Mouse (Mus musculus) cerebellum, adult 9-10 months (tissue): ENCODE data around the gene Mvb12b.

Experiments used
- DNase-seq: peaks from one replicate; pipeline ENCODE4 v3.0.0; 2022

The Mvb12b gene

DNA sequence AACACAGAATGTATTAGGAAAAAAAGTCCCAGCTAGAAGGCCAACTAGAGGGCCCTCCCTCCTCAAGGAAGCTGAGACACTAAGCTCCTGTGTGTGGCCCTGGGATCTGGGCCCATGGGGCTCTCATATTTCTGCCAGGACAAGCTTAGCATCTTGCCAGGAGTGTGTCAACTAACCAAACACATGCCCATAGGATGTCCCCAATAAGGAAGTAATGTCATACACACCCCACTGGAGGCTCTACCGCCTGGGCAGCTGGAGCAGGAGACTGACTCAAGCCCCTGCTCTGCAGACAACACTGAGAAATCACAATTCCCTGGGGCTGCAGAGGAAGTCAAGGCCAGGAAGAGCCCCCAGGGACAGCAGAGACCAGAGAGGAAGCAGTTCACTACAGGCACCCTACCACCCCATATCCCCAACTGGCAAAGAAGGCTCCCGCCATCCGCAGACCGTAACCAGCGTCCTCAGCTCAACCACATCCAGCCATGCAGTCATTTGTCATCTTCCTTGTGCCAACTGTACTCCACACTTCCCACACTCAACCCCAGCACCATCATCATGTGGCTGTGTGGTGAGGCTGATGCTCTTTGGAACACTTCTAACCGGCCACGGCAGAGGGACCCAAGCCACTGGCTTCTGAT lies 3.0 kb downstream of the Mvb12b start:
- no peak for DNase-seq

DNA sequence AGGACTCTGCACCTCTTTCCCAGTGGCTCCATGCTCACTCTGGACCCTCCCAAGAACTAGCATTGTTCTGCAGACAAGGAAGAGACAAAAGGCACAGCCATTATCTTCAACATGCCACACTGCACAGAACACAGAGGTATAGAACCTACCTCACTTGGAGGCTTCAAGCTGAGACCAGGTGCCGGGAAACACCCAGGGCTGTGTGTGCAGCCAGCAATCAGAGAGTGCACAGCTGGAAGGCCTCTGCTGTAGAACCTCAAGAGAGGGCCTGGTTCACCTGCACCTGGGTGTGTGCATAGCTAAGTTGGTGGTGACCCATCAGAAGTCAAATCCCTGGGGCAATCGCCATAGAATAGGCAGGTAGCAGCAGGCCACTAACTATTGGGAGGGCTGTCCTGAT lies 8.5 kb downstream of the Mvb12b start:
- DNase-seq, result no peak

DNA sequence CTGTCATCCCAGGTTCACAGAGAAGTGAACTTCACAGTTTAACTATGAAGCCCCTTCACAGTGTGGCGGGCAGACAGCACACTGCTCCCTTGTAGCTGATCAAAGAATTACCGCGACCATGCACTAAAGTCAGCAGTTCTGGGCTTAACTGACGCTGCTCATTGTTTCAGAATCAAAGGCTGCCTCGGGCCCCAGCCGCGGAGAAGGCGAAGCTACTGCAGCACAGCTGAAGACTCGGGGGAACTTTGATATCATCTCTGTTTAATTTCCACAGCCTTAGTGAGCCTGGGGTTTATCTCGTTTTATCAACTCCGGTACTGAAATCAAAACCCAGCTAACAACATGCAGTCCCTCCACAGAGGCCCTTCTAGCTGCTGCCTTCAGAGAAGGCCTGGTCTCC lies 9.3 kb downstream of the Mvb12b start:
- no peak for DNase-seq

DNA sequence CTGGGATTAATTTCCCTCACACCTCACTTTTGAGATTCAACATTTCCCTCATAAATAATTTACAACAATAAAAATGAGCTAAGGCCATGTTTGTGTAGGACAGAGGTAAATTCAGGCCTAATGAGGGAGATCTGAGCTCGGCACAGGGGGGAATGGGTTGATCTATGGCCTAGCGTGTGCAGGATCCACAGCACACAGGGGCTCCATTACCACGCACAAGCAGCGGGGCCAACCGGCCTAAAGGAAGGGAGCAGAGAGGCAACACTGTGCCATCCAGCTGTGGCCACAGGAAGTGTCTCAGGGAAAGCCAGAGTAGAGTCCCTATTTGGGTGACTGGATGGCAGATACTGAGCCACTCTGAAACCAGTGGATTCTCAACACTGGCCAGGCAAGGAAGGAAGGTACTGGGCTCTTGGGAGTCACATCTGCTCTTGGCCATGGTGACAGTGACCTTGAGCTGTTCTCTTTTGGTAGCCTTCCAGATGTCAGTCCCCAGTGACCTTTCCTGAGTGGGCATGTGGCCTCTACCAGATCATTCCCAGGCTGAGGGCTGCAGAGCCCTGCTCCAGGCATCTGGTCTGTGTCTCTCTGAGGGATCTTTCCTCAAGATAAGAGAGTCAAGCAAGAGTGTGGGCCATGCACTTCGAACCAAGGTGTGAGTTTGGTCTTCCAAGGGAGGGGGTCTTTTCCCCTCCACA lies 9.9 kb downstream of the Mvb12b start:
- no peak for DNase-seq

DNA sequence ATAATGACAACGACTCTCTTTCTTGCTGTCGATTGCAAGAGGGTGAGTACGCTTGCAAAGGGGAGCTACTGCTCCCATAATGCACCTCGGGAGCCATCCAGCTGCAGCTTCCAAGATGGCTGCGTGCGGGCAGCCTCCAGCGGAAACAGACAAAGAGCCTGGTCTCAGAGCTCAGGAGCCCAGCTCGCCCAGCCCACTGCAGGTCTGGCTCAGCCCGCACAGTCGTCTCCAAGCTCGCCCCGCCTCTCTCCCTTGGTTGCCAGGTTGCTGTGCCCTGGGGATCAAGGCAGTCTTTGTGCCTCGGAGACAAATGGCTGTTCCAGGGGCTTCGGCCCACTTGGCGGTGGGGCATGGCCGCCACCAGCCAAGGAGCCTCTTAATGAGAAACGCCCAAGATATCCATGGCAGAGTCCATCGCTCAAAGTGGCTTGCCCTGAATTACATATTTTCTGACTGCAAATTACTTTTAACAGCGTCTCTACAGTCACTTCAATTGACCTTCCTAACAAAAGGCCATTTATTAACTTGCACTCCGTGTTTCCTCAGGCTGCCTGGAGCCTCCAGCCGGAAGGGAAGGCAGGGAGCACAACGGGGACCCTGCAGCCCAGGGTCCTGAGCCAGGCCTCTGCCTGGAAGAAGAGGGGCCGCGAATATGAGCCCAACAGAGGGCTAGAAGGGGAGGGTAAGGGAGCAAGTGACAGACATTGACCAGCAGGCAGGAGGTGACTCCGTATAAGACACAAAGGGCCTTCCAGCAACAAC lies 11.0 kb downstream of the Mvb12b start:
- peak; percentile 63 for DNase-seq

DNA sequence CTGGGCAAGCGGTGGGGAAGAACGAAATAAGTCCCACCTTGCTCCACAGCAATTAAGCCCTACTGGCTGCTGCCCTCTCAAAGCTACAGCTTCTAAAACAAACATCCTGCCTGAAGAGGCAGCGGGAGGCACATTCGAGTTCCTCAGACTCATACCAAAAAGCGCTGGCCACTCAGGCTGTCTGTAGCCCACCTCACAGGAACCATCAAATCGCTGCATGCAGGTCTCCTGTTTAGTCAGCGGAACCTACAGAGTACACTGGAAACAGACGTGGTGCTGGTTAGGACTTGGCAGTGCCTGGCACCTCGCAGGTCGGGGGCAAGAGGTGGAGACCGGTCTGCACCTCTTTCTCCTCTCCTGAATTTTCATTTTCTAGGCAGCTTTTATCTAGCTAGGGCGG lies 12.2 kb downstream of the Mvb12b start:
- no peak for DNase-seq

DNA sequence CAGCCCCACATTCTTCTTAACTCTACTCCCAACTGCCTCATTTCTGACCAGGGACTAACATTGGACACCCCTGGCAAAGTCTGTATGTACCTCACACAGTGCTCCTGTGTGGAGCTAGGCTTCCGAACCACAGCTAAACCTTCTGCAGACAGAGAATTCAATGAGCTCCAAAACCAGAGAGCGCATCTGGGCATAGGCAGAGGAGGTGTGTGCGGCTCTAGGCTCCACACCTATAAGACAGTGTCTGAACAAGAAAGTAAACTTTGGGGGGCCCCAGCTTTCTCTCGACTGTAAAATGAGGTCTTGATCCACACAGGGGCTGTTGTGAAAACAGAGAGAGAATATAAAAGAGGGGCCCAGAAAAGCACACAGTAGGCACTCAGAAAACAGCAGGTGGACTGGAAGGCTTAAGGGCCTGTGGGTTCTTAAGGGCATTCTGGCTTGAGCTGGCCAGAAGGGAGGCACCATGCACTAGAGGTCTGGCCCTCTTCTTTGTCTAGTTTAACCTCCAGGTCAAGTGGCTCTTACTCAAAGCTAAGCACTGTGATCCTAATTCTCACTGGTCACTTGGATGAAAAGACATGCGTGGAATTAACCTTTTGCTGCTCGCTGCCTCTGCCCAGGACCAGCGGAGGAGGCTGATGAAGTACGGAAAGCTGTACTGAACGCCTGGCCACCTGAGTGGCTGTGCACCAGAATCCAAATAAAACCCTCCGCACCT lies 12.7 kb downstream of the Mvb12b start:
- DNase-seq, result no peak

DNA sequence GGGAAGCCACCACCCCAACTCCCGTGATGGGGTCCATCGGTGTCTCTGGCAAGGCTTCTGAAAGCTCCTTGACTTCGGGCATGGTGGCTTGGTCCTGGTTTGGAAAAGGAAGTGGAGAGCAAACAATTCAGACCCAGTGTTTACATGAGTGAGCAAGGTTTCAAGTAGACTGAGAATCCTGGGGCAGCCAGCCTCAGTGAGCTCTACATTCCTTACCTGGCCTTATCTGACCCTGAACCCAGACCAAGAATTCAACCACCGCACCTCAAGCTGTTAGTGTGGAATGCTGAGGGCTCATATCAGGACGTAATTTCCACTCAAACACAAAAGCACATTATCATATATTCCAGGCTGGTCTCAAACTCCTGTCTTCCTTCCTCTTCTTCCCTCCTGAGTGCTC lies 13.4 kb downstream of the Mvb12b start:
- no peak for DNase-seq

DNA sequence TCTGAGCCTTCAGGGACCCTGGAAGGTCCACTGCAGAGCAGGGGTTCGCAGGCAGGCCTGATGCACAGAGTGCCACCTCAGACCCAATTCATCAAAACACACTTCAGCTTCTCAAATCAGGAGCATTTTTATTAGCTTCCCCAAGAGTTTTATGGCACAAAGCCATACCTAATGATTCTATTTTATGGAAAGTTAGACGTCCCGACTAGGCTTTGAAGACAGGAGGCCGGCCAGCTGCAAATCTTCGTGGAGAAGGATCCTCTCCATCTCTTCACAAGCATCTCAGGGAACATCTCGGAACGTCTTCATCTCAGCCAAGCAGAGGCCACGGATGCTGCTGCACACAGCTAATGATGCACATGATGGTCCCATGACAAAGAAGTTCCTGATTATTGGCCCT lies 14.2 kb downstream of the Mvb12b start:
- no peak for DNase-seq

DNA sequence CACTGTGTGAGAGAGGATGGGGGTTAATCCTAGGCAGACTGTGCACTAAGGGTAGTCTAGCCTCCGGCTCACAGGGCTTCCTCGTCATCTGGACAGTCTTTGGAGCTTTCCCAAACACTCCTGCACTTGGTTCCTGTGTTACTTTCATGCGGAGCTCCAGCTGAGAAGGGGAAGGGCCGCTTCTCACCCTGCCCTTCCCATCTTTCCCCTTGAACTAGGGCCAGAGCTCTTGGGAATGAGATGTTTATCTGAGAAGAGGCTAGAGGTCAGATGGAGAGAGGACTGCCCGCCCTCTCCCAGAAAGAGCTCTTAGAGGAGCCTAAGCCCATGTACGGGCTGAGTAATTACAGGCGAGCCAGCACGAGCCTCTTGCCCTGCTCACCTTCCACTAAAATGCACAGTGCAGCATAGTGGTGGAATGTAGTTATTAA lies 14.9 kb downstream of the Mvb12b start:
- no peak for DNase-seq

DNA sequence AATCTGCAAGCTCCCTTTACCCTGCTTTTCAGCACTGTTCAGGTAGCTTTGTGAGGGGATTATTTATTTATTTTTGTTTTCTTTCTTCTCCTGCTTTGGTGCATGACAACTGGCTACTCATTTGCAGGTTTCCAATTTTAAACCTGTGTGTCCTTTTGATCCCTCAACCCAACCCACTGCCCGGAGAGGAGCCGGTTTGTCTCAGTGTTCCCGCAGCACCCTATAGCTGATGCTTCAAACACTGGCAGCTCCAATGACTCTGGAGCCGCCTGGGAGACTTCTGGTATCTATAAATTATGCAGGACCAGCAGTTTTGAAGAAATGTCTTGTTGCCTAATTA lies 16.6 kb downstream of the Mvb12b start:
- DNase-seq, result no peak

DNA sequence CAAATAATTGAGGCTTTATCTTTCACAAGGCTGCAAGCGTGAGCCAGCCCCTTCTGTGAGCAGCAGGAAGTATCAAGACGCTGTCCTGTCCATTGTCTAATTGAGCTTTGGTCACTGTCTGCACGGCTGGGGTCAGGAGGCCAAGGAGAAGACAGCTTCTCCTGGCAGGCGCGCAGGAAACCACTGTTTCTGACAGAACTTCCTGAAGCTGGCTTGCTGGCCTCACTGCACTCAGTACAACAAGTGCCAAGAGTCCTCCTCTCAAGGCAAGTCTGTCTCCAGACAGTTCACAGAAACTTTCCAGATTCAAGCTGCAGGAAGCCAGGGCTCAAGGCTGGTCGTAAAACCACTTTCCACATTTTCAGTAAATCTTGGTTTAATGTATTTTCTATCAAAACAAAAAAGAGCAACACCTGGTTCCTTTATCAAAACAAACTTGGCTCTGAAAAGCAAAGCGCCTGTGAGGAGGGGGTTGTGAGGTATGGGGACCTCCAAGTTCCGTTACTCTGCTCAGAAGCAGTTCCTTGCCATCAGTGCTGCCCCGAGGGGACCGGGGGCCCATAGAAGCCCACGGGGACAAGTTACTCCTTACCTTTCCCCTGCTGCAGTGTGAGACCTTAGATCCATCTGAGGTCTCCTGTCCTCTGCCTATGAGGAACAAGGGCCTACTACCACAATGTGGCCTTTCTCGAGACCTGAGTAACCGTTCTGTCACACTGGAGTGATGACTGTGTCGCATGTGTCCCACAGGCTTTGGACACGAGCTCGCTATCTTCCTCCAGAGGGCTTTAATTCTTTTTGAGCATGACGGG lies 17.2 kb downstream of the Mvb12b start:
- no peak for DNase-seq

DNA sequence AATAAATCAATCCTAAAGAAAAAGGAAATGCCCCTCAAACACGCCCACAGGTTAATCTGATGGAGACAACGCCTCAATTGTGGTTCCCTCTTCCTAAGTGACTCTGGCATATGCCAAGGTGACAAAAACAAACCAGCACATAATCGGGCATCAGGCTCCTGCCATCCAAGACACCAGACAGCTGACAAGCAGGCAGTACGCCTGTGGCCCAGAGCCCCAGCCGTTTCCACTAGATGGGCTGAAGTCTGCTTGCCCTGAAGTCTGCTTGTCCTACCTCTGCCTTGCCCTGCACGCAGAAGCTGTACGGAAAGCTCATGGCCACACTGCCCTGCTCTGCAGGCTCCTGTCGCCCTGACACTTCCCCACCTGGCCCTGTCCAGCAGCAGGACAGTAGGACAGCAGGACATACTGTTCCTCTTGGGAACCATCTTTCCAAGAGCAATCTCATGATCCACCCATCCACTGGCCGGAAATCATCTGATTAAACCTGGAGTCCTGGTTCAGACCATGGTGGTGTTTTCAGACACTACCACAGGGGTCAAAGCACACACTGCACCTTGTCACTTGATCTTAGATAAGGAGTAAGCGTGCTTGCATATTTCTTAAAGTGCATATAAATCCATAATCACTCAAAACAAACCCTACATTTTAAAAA lies 17.9 kb downstream of the Mvb12b start:
- no peak for DNase-seq

DNA sequence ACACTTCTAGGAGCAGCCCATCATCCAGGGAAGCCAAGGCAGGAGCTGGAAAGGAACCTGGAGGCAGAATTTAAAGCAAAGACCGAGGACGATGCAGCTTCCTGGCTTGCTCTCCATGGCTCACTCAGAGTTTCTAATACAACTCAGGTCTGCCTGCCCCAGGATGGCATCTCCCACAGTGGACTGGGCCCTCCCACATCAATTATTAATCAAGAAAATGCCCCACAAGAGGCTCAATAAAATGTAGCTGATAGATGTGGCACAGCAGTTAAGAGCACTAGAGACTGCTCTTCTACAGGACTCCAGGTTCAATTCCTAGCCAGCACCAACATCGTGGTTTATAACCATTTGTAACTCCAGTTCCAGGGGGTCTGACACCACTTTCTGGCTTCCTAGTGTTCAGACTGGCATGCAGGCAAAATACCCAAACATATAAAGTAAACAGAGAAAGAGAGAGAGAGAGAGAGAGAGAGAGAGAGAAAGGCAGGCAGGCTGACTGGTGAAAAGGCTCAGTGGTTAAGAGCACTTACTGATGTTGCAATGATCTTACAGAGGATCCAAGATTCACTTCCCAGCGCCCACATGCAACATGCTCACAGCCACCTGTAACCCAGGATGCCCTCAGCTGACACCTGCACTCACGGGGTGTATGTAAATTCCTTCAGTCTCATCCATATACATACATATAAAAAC lies 18.6 kb downstream of the Mvb12b start:
- DNase-seq, result no peak

DNA sequence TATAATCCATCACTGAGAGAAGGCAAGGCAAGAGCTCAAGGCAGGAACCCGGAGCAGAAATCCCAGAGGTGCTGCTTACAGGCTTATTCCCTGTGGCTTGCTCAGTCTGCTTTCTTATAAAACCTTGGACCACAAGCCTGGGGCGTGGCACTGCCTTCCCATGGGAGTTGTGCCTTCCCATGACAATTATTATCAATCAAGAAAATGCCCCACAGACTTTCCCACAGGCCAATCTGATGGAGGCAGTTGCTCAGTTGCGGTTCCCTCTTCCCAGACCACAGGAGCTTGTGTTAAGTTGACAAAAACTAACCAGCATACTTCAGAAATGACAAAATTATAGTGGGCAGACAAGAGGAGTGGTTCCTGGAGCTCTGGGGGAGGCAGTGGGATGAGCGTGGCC lies 19.4 kb downstream of the Mvb12b start:
- no peak for DNase-seq

DNA sequence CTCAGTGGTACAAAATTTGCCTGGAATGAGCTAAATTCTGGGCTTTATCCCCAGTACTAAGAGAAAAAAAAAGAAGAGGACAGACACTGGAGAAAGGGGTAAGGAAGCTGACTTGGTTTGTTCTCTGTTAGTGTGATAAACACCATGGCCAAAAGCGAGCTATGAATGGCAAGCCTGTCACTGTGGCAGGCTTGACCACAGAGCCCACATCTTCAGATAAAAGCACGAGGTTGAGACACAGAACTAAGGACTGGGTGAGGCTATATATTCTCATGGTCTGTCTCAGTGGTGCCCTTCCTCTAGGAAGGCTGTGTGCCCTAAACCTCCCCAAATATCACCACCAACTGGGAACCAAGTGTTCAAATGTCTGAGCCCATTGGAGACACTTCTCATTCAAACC lies 31.0 kb downstream of the Mvb12b start:
- DNase-seq, result no peak

DNA sequence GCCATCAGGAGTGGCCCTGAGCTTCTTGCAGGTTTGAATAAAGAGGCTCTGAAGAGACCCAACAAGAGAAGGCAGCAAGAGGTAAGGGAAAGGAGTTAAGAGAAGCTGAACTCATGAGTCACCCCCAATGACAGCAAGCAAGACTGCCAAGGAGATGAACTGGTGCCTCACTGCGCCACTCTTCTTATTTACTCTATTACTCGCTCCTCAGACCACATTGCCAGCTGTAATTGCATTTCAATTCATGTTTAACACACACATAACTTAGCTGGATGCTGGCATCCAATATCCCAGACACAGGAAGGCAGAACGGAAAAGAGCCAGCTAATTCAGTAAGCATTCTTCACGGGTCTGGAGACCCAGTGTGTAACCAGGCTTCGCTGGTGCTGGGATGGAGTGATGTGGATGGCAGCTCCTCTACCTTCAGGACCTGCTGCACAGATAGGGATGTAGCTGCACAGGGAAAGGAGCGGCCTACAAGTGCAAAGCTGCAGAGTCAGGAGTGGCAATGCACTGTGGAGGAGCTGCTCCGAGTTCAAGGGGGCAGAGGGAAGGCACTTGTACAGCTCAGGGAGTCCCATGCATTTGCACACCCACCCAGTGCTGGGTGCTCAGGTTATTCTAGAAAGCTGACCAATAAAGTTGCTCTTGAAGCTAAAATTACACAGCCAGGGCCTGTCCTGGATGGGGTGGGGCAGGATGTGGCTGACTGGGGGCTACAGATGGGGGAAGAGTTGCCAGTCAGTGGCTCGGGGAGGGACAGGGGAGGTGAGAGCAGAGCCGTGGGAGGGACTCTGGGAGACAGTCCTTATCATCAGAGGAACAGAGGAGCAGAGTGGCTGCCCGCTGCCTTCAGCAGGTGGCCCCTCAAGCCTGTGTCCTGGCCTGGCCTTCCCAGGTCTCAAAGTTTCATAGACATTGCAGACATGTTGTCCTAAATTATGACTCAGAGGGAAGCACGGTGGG lies 34.5 kb downstream of the Mvb12b start:
- DNase-seq, result no peak

DNA sequence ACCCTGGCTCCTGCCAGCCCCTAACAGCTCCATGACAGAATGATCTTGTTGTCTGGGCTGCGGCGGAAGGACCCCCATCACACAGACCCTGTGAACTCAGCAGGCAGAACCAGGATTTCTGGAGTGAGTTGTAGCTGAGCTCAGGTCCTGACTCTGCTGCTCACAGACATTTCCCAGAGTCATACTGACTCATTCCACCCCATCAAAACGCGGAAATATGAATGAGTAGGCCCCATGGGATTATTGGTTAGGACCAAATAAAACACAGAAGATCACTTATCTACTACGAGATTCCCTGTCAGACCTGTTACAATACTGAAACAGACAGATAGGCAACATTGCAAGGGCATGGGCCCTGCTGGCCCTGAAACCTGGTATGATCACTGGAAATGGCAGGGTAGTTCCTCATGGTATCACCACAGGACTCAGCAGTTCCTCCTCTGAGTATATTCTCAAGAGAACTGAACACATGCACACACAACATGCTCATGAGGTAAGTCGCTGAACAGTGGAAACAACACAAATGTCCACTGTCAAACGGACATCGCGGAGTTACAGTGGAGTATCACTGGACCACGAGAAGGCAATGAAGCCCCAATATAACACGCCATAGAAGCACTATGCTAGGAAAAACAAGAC lies 40.4 kb downstream of the Mvb12b start:
- no peak for DNase-seq

DNA sequence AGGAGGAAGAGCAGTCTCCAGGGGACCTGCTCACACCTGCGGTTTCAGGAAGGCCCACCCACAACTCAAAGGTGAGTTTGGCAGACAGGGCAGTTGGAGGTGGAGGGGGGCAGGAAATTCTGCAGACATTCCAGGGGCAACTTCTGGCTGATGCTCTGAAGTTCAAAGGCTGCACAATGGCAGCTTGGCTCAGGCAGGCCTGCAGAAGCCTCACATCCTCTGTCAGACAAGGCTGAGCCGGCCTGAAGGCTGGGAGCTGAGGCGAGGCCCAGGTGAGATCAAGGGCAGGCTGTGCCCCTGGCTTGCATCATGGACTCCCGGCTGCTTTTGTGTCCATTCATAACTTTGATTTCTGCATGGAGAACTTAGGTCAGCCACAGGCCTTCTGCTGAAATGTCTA lies 41.1 kb downstream of the Mvb12b start:
- DNase-seq, result no peak

DNA sequence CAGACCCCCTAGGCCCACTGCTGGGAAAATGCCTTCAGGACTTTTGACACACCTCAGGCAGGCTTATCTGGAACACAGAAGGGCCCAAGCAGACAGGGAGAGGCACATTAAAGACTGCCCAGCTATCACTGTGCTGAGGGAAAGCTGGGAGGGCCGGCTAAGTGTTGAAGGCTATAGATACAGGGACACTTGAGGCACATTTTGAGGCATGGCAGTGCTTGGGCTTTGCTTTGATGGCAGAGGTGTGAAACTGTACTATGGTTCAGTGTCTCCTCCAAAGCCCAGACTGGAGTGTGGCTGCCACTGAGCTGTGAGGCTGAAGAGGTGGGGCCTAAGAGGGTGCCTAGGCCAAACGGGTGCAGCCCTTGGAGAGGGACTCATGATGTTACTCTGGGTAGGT lies 44.1 kb downstream of the Mvb12b start:
- DNase-seq, result no peak
